Mouse (Mus musculus): ENCODE measurements around the gene Gm5136. TPM values are rescaled to one million over a fixed set of nuclear protein-coding genes. Genes with fewer than 3 reads are reported as not detected.

Gm5136 gene
- polyA plus RNA-seq, 1 experiment from 2014 or later: not detected

GRCm38 (mm10) chr10:108679675-108680390 lies 20.1 kb downstream of the Gm5136 start:
- no peak overlapping the region for H3K27ac ChIP-seq (replicated peaks)
- H3K4me3 ChIP-seq (replicated peaks): no peak overlapping the region
- 44% methylated on average over 14 of the region's 14 CpGs for WGBS (ENCODE audit: insufficient replicate concordance)
- no peaks in the 10 kb centered on the region for H3K36me3 ChIP-seq (replicated peaks)
- H3K4me1 ChIP-seq (replicated peaks): no peaks in the 10 kb centered on the region
- no peak overlapping the region for H3K4me2 ChIP-seq
- no peak for ATAC-seq (ENCODE audit: insufficient read depth)
- H3K9ac ChIP-seq: no peak overlapping the region
- H3K9me3 ChIP-seq (replicated peaks): no peaks in the 10 kb centered on the region
- no peaks in the 10 kb centered on the region for H3K27me3 ChIP-seq

DNA sequence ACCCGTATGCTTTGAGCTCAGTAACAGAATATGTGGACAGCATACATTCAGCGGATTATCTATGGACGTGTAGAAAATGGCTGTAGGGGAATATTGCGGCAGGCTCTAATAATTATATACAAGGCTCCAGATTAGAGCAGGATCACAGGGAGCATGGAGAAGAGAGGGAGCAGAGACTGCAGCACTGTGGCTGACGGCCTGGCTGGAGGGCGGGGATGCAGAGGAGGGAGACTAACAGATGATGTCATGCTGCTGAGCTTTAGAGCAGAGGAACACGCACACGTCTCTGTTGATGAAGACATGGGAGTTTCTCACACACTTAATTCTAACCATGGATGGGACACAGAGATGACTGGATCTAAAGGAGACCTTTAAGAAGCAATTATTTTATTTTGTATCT lies 22.9 kb downstream of the Gm5136 start:
- H3K4me1 ChIP-seq (replicated peaks): no peaks in the 10 kb centered on the region
- no peak for ATAC-seq (ENCODE audit: insufficient read depth)
- H3K4me3 ChIP-seq (replicated peaks): no peak overlapping the region
- H3K4me2 ChIP-seq: no peak overlapping the region
- H3K27ac ChIP-seq (replicated peaks): no peak overlapping the region
- no peaks in the 10 kb centered on the region for H3K36me3 ChIP-seq (replicated peaks)
- H3K9ac ChIP-seq: no peak overlapping the region
- no peaks in the 10 kb centered on the region for H3K9me3 ChIP-seq (replicated peaks)
- 74% methylated on average over 8 of the region's 8 CpGs for WGBS (ENCODE audit: insufficient replicate concordance)
- H3K27me3 ChIP-seq: no peaks in the 10 kb centered on the region

GRCm38 (mm10) chr10:108668944-108669343 lies 31.0 kb downstream of the Gm5136 start:
- Histone ChIP-seq H3K27ac (replicated peaks) (no peak overlapping the region), H3K4me2 (no peak overlapping the region), H3K4me3 (replicated peaks) (no peak overlapping the region), H3K27me3 (no peaks in the 10 kb centered on the region), H3K4me1 (replicated peaks) (no peaks in the 10 kb centered on the region), H3K9ac (no peak overlapping the region), H3K9me3 (replicated peaks) (no peaks in the 10 kb centered on the region), H3K36me3 (replicated peaks) (no peaks in the 10 kb centered on the region)
- ATAC-seq (ENCODE audit: insufficient read depth): no peak
- WGBS (ENCODE audit: insufficient replicate concordance): 57% methylated on average over 3 of the region's 3 CpGs

DNA sequence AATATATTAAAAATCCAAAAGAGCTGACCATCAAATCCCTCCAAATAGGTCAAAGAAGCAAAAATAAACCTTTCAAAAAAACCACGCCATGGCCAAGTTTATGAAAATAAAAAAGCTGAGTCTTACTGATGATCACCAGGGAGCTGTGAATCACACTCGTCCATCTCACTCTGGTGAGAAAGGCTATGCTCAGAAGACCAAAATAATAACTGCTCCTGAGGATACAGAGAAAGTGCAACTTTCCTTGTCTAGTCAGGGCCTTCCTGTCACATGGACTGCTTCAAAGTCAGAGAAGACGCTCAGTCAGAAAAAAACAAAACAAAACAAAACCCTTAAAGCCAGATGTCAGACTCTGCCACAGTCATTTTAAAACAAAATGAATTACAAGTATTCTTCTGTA lies 39.7 kb downstream of the Gm5136 start:
- Histone ChIP-seq H3K9ac (no peak overlapping the region), H3K4me2 (no peak overlapping the region), H3K36me3 (replicated peaks) (no peaks in the 10 kb centered on the region), H3K4me3 (replicated peaks) (no peak overlapping the region), H3K4me1 (replicated peaks) (no peaks in the 10 kb centered on the region), H3K27me3 (no peaks in the 10 kb centered on the region), H3K9me3 (replicated peaks) (no peaks in the 10 kb centered on the region), H3K27ac (replicated peaks) (no peak overlapping the region)
- no peak for ATAC-seq (ENCODE audit: insufficient read depth)
- WGBS (ENCODE audit: insufficient replicate concordance): 51% methylated on average over 3 of the region's 3 CpGs

DNA sequence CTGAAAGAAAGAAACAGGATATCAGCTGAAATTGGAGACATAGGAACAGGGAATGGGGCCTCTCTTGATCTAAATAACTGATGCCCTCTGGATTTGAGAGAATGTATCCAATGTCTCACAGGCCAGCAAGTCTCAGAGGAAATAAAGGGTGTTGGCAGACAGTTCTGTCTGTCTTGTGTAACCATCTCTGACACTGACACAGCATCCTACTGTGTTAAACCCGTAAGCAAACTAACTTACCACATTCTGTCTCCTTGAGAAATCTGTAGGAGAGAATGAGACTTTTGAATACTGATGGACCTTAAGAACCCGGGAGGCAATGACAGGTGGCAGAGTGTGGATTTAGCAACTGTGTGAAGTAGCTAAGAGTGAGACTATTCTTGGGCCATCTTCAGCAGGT lies 41.7 kb downstream of the Gm5136 start:
- Histone ChIP-seq H3K36me3 (replicated peaks) (no peaks in the 10 kb centered on the region), H3K9me3 (replicated peaks) (no peaks in the 10 kb centered on the region), H3K9ac (no peak overlapping the region), H3K4me2 (no peak overlapping the region), H3K4me1 (replicated peaks) (no peaks in the 10 kb centered on the region), H3K4me3 (replicated peaks) (no peak overlapping the region), H3K27me3 (no peaks in the 10 kb centered on the region), H3K27ac (replicated peaks) (no peak overlapping the region)
- ATAC-seq (ENCODE audit: insufficient read depth): no peak
- 54% methylated on average over 2 of the region's 2 CpGs for WGBS (ENCODE audit: insufficient replicate concordance)

- Histone ChIP-seq H3K4me3 (replicated peaks) (no peak overlapping the region), H3K27ac (replicated peaks) (no peak overlapping the region), H3K9ac (no peak overlapping the region), H3K4me2 (no peak overlapping the region), H3K36me3 (replicated peaks) (no peaks in the 10 kb centered on the region), H3K27me3 (no peaks in the 10 kb centered on the region), H3K4me1 (replicated peaks) (no peaks in the 10 kb centered on the region), H3K9me3 (replicated peaks) (no peaks in the 10 kb centered on the region)
- no peak for ATAC-seq (ENCODE audit: insufficient read depth)
Observed at GRCm38 (mm10) chr10:108657669-108658068, 42.3 kb downstream of the Gm5136 start.

DNA sequence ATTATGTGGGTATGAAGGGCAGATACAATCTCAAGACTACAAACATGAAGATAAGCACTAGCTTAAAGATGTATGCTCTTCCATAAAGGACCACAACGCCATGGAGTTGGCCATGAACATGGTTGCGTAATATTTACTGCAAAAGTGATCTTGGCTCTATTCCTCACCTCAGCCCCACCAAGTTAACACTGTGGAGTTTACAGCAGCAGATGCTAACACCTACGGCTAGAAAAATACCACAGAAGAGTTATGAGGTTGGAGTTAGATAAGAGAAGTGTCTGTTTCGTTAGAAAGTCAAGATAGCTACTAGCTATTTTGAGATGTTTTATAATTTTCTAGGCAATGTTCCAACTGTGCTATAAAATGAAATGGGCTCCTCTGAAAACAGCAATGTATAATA lies 43.1 kb downstream of the Gm5136 start:
- Histone ChIP-seq H3K9me3 (replicated peaks) (no peaks in the 10 kb centered on the region), H3K9ac (no peak overlapping the region), H3K27ac (replicated peaks) (no peak overlapping the region), H3K4me3 (replicated peaks) (no peak overlapping the region), H3K4me2 (no peak overlapping the region), H3K4me1 (replicated peaks) (no peaks in the 10 kb centered on the region), H3K36me3 (replicated peaks) (no peaks in the 10 kb centered on the region), H3K27me3 (no peaks in the 10 kb centered on the region)
- 49% methylated on average over 4 of the region's 4 CpGs for WGBS (ENCODE audit: insufficient replicate concordance)
- no peak for ATAC-seq (ENCODE audit: insufficient read depth)

DNA sequence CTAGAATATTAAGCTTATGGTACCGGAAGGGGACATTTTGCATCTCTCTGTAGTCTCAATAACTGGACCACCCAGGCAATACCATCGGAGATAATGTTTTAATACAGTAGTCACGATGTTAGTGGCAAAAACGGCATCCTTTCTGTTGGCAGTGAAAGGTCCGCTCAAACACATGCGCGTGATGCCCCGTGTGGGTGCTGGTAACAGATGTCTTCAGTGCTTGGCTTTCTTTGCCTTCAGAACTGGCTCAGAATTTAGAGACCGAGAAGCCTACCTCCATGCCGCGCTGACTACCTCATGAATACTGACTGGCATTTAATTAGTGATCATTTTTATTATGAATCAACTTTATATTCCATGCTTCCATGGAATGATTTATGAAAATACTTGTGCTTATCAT lies 44.9 kb downstream of the Gm5136 start:
- 72% methylated on average over 11 of the region's 11 CpGs for WGBS (ENCODE audit: insufficient replicate concordance)
- H3K4me2 ChIP-seq: no peak overlapping the region
- H3K9ac ChIP-seq: no peak overlapping the region
- no peaks in the 10 kb centered on the region for H3K27me3 ChIP-seq
- no peaks in the 10 kb centered on the region for H3K4me1 ChIP-seq (replicated peaks)
- no peaks in the 10 kb centered on the region for H3K9me3 ChIP-seq (replicated peaks)
- H3K27ac ChIP-seq (replicated peaks): no peak overlapping the region
- H3K4me3 ChIP-seq (replicated peaks): no peak overlapping the region
- ATAC-seq (ENCODE audit: insufficient read depth): no peak
- no peaks in the 10 kb centered on the region for H3K36me3 ChIP-seq (replicated peaks)

GRCm38 (mm10) chr10:108652831-108653230 lies 47.1 kb downstream of the Gm5136 start:
- Histone ChIP-seq H3K4me3 (replicated peaks) (no peak overlapping the region), H3K4me1 (replicated peaks) (no peaks in the 10 kb centered on the region), H3K4me2 (no peak overlapping the region), H3K27me3 (no peaks in the 10 kb centered on the region), H3K9me3 (replicated peaks) (no peaks in the 10 kb centered on the region), H3K36me3 (replicated peaks) (no peaks in the 10 kb centered on the region), H3K9ac (no peak overlapping the region), H3K27ac (replicated peaks) (no peak overlapping the region)
- no peak for ATAC-seq (ENCODE audit: insufficient read depth)
- 60% methylated on average over 8 of the region's 8 CpGs for WGBS (ENCODE audit: insufficient replicate concordance)

GRCm38 (mm10) chr10:108652066-108652465 lies 47.9 kb downstream of the Gm5136 start:
- Histone ChIP-seq H3K9ac (no peak overlapping the region), H3K9me3 (replicated peaks) (no peaks in the 10 kb centered on the region), H3K4me3 (replicated peaks) (no peak overlapping the region), H3K27ac (replicated peaks) (no peak overlapping the region), H3K27me3 (no peaks in the 10 kb centered on the region), H3K4me1 (replicated peaks) (no peaks in the 10 kb centered on the region), H3K4me2 (no peak overlapping the region), H3K36me3 (replicated peaks) (no peaks in the 10 kb centered on the region)
- 43% methylated on average over 8 of the region's 8 CpGs for WGBS (ENCODE audit: insufficient replicate concordance)
- ATAC-seq (ENCODE audit: insufficient read depth): no peak

DNA sequence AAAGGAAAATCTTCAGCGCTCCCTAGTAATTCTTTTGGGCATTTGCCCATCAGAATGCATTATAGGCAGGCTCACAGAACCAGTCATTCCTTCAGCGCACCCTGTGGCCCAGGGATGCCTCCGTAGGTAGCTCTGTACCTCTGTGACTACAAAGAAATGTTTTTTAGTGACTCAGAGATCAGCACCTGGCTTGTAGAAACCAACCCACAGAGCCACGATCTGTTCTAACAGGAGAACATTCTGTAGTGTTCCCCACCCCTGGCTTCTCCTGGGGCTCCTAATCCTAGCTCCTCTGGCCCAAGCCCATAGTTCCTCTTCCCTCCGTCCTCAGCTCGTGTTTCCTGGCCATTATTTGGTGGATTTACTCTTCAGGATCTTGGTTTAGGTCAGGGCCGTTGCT lies 50.8 kb downstream of the Gm5136 start:
- no peak for ATAC-seq (ENCODE audit: insufficient read depth)
- no peak overlapping the region for H3K4me2 ChIP-seq
- no peak overlapping the region for H3K4me3 ChIP-seq (replicated peaks)
- no peak overlapping the region for H3K9ac ChIP-seq
- H3K27ac ChIP-seq (replicated peaks): no peak overlapping the region
- no peaks in the 10 kb centered on the region for H3K4me1 ChIP-seq (replicated peaks)
- H3K36me3 ChIP-seq (replicated peaks): no peaks in the 10 kb centered on the region
- H3K27me3 ChIP-seq: no peaks in the 10 kb centered on the region
- 58% methylated on average over 7 of the region's 7 CpGs for WGBS (ENCODE audit: insufficient replicate concordance)
- no peaks in the 10 kb centered on the region for H3K9me3 ChIP-seq (replicated peaks)

Measured in liver, embryonic 15.5 days (tissue).